Mouse (Mus musculus) gonadal fat pad, adult 2 months (tissue): ENCODE data around the gene Mpdz. TPM values are rescaled to one million over a fixed set of nuclear protein-coding genes. Genes with fewer than 3 reads are reported as not detected.

Source experiments
- DNase-seq: peaks from one replicate; pipeline ENCODE4 v3.0.0-alpha.2; 2012; ENCODE audit warnings: low read depth
- polyA plus RNA-seq: library from polyadenylated mRNA; depleted of rRNA; stranded (reverse); fragments of >200 nt; gene quantifications from 2 replicates; pipeline ENCODE4 v1.2.3, GENCODE M21; 2012

The Mpdz gene
- polyA plus RNA-seq, 1 experiment, result 22.4 TPM

DNA sequence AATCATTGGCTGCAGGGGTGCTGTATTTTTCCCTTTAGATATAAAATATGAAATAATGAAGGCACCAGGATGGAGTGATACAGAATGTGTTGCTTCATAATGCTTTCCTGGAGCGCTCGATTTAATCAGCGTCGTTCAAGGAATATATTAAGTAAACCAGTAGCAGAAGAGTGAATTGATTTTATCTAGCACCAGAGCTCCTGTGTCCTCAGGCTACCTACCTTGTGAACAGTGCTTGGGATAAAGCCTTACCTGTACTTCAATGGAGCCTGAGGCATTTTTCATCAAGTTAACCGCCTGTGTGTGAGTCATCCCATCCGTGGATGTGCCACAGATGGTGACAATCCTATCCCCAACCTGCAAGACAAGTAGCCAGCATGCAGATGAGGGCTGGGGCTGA is 159.5 kb downstream of the Mpdz start:
- peak; percentile 79 for DNase-seq

DNA sequence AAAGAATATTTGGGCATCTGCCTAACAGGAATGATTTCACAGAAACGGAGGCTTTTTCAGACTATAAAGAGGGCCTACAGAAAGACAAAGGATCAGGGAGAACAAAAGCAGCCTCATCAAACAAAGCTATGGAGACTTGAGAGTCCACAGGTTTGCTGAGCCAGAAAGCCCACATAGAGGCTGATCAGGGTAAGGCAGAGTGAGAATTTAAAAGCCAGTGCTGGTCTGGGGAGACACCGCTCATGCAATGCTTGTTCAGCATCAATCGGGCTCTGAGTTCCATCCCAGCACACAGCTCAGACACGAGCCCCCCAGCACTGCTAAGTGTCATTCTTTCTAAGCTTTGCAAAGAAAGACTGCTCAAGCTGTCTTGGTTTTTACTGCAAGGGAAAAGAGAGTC is 162.5 kb downstream of the Mpdz start:
- DNase-seq, result no peak

DNA sequence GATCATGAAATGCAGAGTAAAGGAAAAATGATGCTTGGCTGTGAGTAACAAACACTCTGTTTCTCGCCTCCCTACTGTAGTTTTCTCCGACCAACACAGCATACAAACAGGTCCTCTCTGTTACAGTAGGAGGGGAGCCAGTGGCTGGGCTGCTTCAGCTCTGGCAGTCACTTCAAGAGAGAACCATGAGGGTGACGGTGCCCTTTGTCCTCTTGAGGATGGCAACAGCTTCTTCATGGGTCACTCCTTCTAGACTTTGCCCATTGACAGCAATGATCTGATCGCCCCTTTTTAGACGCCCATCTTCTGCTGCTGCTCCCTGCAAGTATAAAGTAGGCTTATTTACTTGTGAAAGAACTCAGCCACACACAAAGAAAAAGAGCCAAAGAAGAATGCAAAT is 163.2 kb downstream of the Mpdz start:
- no peak for DNase-seq

DNA sequence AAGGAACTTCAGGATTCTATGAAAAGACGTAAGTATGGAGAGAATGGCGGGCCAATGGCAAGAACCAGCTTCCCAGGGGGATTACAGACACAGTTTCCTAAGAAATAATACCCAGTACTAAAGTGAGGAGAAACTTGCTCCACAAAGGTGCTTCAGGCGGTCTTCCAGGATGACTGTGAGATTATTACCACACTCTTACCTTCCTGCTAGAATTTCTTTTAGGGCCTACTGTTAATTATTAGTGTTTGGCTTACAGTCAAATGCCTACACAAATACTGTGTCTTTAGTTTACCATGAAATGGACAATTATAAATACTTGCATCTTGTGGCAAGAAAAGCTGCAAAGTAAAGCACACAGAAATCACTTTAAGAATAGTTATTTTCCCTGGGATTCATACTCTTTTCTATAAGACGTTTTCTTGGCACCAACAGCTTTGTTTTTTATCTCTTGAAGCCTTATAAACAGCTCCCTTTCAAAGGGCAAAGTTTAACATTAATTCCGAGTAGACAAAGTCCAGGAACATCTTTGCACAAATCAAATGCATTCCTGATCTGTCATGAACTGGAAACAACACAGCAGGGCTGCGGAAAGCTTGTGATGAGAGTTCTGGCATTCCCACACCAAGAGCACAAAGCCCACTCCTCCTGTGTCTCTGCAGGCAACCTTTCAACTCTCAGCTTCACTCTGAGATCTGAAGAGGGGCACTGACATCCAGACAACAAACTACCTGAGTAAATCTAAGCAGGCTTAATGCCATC is 166.5 kb downstream of the Mpdz start:
- DNase-seq, result no peak

DNA sequence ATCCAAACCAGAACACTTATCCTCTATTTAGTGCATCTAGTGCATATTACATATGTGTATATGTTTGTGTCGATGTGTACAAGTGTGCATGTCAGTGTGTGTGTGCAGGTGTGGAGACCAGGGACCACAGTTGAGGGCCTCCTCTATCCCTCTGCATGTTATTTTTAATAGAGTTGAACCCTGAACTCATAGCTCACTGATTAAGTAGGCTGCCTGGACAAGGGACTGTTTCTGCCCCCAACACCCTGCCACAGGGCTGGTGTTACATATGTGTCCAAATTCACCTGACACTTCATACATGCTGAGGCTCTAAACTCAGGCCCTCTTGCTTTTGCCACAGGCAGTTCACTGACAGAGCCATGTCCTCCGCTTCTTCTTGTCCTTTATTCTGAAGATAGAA is 169.5 kb downstream of the Mpdz start:
- DNase-seq, result no peak

DNA sequence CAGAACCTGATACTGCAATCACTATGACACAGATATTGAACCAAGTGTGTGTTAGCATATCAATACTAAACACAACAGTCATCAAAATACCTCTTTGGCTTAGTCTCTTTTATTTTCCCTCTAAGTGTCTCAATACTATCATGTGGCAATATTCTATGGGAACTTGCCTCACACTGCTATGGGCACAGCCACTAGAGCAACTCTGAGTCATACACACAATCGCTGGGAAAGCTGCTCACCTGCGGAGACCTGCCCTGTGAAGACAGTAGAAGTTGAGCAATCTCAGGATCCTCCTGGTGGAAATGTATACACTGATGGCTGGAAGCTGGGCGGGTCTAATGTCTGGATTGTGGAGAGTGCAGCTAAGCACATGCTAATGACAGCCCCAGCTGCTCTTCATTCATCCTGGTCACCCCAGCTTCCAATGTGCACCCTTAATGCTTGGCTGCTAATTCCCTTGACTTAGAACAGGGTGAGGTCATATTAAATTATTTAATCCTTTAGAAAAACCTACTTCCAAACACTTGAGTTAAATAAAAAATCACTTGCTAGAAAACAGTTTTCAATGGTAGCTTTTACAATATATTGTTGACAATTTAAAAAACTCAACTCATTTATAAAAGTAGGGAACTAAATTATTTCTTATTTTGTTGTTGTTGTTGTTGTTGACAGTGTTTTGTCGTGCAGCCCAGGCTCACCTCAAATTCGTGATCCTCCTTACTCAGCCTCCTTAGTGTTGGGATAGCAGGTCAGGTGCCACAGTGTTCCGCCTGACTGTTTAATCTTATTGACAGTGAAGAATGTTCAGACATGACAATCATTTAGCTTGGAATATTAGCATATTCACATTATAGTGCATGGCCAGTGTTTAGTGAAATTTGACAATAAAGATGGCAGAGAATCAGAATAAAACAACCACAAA is 189.5 kb downstream of the Mpdz start:
- no peak for DNase-seq

DNA sequence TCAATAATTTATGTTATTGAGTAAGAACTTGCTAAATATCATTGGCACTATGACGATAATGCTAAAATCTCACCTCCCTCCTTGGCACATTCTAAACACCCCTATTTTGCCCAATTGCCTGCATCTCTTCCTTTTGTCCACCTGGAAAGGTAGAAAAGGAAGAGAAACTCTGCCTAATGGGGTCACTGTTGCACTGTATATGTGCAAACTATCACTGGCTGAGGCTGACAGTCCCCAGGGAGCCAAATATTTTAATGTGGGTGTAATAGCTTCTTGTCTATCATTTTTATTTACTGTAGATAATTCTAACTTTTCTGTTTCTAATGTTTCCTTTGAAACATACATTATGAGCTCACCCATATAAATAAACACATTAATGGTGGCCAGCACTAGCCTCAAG is 190.3 kb downstream of the Mpdz start:
- no peak for DNase-seq

DNA sequence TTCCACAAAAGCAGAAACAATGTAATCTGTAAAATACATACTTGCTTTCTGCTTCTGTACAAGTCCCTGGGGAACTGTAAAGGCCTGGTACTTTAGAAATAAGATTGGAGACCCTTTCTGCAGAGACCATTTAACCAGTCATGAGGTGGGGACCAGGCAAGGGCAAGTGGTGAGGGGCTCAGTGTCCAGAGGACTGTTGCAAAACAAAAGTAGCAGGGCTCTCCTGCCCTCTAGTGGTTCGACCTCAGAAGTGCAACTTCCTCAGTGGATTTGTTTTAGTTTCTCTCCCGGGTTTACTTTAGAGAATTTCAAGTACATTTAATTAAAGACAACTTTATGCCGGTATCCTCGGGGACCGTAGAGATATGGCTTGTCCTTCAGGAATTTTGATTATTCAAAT is 190.7 kb downstream of the Mpdz start:
- no peak for DNase-seq

DNA sequence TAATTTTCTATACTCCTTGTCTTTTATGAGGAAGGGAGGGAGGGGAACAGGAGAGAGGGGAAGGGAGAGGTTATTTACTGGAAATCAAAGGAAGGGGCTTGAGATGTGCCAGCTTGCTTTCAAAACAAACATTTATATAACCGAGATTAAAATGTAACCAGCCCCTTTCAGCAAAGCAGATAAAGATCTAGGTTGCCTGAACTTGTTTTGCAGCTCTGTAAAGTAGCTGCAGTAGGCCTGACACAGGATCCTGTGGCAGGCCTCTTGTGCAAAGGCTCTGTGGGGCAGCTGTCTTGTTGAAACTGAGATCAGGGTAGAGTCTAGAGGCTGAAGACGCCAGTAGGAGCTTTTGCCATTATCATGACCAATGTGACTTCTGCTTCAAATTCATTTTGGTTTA is 193.4 kb downstream of the Mpdz start:
- DNase-seq, result no peak

DNA sequence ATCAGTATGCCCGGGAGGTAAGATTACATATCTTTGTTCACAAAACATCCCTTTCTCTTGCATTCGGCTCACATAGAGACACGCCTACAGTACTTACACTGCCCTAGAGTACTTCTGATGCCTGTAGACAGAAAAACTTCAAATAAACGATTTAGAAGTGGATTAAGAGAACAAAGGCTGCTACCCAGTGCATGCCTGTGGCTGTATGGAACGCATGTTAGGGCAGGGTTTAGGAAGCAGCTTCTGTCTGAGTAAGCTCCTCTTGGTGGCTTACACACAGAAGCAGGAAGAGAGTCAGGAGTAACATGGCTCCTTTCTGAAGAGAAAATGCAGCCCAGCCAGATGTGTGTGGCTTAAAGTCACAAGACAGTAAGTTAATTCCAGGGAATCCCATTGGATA is 206.4 kb downstream of the Mpdz start:
- no peak for DNase-seq
